Mouse (Mus musculus): ENCODE results near the gene Hrasls5. TPM values are rescaled to one million over a fixed set of nuclear protein-coding genes. Genes with fewer than 3 reads are reported as not detected.

The Hrasls5 gene
- polyA plus RNA-seq, 1 experiment, result not detected

GRCm38 (mm10) chr19:7648913-7649666 is 36.7 kb downstream of the Hrasls5 start:
- no peaks in the 10 kb centered on the region for H3K4me1 ChIP-seq (ENCODE audit: control insufficient read depth, insufficient read depth, low read length)
- no peak overlapping the region for H3K27ac ChIP-seq (ENCODE audit: insufficient read depth, low read depth, low read length)
- no peak overlapping the region for H3K4me3 ChIP-seq (ENCODE audit: insufficient read depth, low read length)

GRCm38 (mm10) chr19:7672033-7672432 is 59.7 kb downstream of the Hrasls5 start:
- no peak for TF ChIP-seq CTCF (IDR thresholded peaks at IDR 0.05; ENCODE audit: low read depth, low read length)
- TF ChIP-seq POLR2A (IDR thresholded peaks at IDR 0.05; ENCODE audit: borderline replicate concordance, low read depth, low read length), result no peak
- Histone ChIP-seq H3K27ac (ENCODE audit: insufficient read depth, low read depth, low read length) (no peak overlapping the region), H3K4me1 (ENCODE audit: control insufficient read depth, insufficient read depth, low read length) (no peaks in the 10 kb centered on the region), H3K4me3 (ENCODE audit: insufficient read depth, low read length) (no peak overlapping the region)

More at GRCm38 (mm10) chr19:7648913-7649666, 36.7 kb downstream of the Hrasls5 start:
- TF ChIP-seq CTCF (IDR thresholded peaks at IDR 0.05; ENCODE audit: low read depth, low read length), result no peak
- no peak for TF ChIP-seq POLR2A (IDR thresholded peaks at IDR 0.05; ENCODE audit: borderline replicate concordance, low read depth, low read length)

- no peaks in the 10 kb centered on the region for H3K4me1 ChIP-seq (ENCODE audit: control insufficient read depth, insufficient read depth, low read length)
- no peak overlapping the region for H3K4me3 ChIP-seq (ENCODE audit: insufficient read depth, low read length)
- no peak overlapping the region for H3K27ac ChIP-seq (ENCODE audit: insufficient read depth, low read depth, low read length)
- TF ChIP-seq CTCF (IDR thresholded peaks at IDR 0.05; ENCODE audit: low read depth, low read length) (no peak), POLR2A (IDR thresholded peaks at IDR 0.05; ENCODE audit: borderline replicate concordance, low read depth, low read length) (no peak)
These were observed 75.6 kb downstream of the Hrasls5 start for GRCm38 (mm10) chr19:7687988-7688387.

Other genes starting within 250 kb of the Hrasls5 start
- gene Spindoc, start 229.5 kb upstream of the Hrasls5 start, polyA plus RNA-seq (2012; ENCODE audit: insufficient read depth, insufficient read length, missing spikeins), result 19.0 and 19.7 TPM in 2 replicates
- gene 2700081O15Rik, start 194.9 kb upstream of the Hrasls5 start, polyA plus RNA-seq (2012; ENCODE audit: insufficient read depth, insufficient read length, missing spikeins), result 1.6 and 1.7 TPM in 2 replicates
- 264 and 281 TPM in 2 replicates for gene Rtn3, start 129.3 kb upstream of the Hrasls5 start, polyA plus RNA-seq (2012; ENCODE audit: insufficient read depth, insufficient read length, missing spikeins)
- 53.1 and 62.2 TPM in 2 replicates for gene Atl3, start 118.5 kb upstream of the Hrasls5 start, polyA plus RNA-seq (2012; ENCODE audit: insufficient read depth, insufficient read length, missing spikeins)
- 5.4 and 5.7 TPM in 2 replicates for gene Pla2g16, start 55.1 kb upstream of the Hrasls5 start, polyA plus RNA-seq (2012; ENCODE audit: insufficient read depth, insufficient read length, missing spikeins)
- gene Lgals12, start 5.3 kb upstream of the Hrasls5 start, polyA plus RNA-seq (2012; ENCODE audit: insufficient read depth, insufficient read length, missing spikeins), result not detected in 2 replicates
- not detected in 2 replicates for gene Slc22a19, start 98.8 kb downstream of the Hrasls5 start, polyA plus RNA-seq (2012; ENCODE audit: insufficient read depth, insufficient read length, missing spikeins)
- not detected in 2 replicates for gene Slc22a26, start 190.1 kb downstream of the Hrasls5 start, polyA plus RNA-seq (2012; ENCODE audit: insufficient read depth, insufficient read length, missing spikeins)

Measured in bone marrow macrophage, adult 2 months (primary cell).